Mouse (Mus musculus) 3134 (cell line): ENCODE results near the gene Ncdn.

Experiments used
- DNase-seq: peaks from one replicate; pipeline ENCODE4 v3.0.0-alpha.2; 2011; ENCODE audit warnings: low spot score; ENCODE audit not compliant: insufficient read length; ENCODE audit errors: extremely low read depth

Gene Ncdn

DNA sequence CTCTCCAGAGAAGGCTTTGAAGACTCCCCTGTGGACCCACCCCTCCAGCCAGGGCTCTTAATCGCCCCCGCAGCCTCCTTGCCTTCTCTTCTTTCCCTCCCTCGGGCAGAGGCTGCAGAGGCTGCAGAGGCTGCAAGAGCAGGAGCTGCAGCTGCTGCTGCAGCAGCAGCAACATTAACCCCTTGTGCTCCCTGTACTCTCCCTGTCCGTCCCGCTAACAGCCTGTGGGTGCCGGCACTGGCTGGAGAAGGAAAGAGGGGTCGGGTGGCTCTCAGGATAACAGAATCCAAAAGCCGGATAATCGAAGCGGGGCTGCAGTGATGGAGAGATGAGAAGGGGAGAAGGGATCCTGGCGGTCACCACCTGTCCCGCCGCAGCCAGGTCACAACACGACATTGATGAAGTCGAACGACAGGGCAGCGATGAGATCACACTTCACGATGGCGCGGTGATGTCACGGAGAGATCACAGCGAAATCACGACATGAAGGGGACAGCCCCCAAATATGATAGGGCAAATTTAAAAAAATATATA, 563 bp downstream of the Ncdn start:
- DNase-seq: peak; percentile 49

DNA sequence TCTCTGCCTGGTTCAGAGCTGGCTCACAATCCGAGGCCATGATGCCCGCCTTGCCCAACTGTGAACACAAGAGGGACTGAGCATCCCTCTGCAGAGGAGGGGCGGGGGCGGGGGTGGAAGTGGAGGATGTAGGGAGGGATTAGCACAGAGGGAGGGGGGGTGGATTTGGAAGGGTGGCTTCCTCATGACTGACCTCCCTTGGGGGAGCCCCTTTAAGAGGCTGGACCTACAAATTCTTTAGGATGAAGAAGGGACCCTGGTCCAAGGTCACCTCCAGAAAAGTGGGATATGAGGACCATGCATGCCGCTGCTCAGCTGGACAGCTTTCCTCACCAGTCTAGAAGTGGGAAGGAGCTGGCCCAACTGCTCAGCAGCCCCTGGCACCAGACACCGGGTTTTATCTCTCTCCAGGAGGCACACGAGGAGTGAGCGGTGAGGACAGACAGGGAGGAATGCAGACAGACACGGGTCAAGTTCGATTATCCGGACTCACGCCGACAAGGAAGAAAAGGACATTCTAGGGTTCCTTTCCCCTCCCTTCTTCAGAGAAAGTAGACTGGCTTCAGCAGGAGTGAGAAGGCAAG, 1.1 kb downstream of the Ncdn start:
- DNase-seq: no peak

DNA sequence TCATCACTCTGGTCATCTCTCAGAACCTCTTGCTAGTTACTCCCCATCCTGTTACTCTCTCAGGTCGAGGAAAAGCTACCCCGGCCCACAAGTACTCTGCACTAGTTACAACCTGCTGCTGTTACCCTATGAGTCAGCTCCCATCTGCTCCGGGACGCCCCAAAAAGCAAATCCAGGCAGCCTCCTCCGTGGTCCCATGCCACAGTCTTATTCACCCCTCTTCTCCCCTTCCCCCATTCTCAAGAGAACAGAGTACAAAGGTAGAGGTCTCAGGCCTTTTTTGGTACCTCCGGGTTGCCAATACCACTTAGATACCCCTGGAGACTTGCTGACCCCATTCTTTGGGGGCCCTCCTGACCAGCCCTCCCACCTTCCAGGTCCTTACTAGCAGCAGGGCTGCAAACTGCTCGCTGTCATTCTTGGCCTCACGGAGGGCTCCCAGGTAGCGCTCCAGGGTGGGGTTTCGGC, 1.6 kb downstream of the Ncdn start:
- no peak for DNase-seq

DNA sequence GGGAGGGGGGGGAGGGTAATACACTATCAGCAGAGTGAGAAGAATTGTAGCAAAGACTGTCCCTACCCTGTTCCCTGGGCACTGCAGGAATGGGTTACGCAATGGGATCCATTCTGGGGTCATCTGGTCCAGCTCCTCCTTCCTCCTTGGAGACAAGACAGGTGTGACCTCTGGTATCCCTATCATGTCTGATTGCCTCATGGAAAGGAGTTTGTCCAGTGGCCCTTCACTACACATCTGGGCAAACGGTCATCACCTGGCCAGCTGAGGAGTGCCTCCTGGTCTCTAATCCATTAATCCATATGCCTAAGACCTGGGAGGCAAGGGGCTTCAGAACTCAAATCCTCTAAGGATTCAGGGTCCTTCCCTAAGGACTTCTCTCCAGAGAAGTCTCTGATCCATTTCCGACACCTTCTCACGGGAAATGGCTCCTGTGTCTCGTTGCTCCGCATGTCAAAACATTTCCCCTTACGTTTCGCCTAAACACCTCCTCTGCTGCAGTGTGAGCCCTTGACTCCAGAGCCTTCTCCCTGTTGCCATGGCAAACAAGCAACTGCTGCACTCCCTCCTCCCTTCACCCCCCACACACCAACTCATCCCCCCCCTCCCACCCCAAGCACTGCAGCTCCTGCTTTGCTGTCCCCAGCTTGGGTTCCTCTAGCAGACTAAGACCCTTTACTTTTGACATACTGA, 2.2 kb downstream of the Ncdn start:
- no peak for DNase-seq

- no peak for DNase-seq
Measured at GRCm38 (mm10) chr4:126750046-126750683, 3.1 kb downstream of the Ncdn start.

GRCm38 (mm10) chr4:126749553-126749952, 3.7 kb downstream of the Ncdn start:
- no peak for DNase-seq

GRCm38 (mm10) chr4:126748381-126748780, 4.9 kb downstream of the Ncdn start:
- DNase-seq: no peak

DNA sequence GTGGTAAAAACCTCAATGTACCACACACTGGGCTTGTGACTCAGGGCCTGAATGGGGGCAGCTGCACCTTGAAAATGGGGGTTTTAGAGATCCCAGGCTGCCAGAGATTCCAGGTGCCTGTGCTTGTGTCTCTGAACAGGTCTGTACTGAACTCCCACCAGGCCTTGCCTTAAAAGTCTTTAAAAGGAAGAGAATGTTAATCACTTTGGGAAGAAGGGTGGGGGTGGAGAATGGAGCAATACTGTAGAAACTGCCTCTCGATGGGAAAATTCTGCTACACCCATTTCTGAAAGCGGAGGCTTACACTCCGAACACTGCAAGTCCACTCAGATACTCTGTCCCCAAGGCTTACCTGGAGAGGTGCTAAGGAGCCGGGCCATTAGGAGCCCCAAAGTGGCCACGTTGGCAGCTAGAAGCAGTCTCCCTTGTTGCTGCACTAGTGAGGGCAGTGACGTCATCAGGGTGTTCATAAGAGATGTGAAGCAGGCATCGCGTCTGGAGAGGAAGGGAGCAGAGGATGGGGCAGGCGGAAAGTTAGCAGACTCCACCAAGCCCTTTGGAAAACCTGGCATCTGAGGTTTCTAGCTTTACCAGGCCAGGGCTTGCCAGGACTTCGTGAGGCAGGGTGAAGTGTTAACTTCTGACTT, 6.9 kb downstream of the Ncdn start:
- no peak for DNase-seq

GRCm38 (mm10) chr4:126745506-126746193, 7.6 kb downstream of the Ncdn start:
- DNase-seq: no peak

- no peak for DNase-seq
Measured at GRCm38 (mm10) chr4:126744831-126745230, 8.4 kb downstream of the Ncdn start.

DNA sequence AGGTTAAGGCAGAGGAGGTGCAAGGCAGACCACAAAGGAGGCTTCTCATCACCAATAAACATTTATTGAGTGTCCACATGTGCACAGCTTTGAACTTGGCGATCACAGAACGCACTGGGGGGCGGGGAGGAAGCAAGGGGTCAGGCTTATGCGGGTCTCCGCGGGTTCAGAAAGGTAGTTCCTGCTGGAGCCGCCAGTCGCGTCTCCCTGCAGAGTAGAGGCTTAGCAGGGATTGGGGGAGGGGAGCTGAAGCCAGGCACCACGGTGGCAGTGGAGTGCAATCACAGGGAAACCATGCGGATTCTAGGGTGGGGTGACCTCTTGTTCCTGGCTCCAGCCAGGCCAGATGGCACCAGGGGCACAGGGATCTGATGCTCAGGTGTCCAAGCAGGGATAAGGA, 9.5 kb downstream of the Ncdn start:
- no peak for DNase-seq

GRCm38 (mm10) chr4:126742976-126743375, 10.3 kb downstream of the Ncdn start:
- DNase-seq: no peak

GRCm38 (mm10) chr4:126741448-126741847, 11.8 kb downstream of the Ncdn start:
- DNase-seq: peak; percentile 45

GRCm38 (mm10) chr4:126739966-126740676, 13.1 kb downstream of the Ncdn start:
- DNase-seq: no peak

GRCm38 (mm10) chr4:126736001-126736414, 17.2 kb downstream of the Ncdn start, which contains the start of gene Tfap2e:
TSS of gene Tfap2e (minus strand) at chr4:126736240.
- no peak for DNase-seq

GRCm38 (mm10) chr4:126735382-126736000, 17.7 kb downstream of the Ncdn start:
- DNase-seq: no peak

DNA sequence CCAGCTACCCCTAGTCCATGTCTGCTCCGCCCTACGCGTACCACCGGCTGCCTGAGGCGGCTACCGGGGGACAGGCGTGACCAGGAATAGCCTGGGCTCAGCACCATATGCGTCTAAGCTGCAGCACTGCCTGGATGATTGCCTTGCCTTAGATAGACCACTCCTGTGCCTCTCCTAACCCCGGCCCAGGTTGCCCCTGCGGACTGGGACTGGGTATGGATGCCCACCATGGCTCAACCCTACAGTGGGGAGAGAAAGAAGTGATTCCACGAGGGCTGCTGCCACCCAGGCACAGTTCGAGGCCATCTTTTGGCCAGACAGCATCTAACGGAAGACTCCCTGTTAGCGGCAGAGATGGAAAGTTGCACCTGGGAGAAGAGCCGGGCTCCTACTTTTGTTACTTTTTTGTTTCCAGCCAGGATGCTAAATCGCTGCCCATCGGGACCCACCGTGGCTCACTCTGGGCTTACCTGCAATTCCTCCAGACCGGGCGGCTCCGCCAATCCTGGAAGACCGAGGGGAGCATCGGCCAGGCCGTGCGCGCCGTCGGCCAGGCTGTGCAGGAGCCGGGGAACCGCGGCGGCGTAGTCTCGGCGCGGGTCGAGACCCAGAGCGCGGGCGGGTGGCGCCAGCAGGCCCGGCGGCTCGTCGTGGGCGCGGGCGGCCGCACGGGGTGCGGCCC, 18.4 kb downstream of the Ncdn start:
- no peak for DNase-seq

DNA sequence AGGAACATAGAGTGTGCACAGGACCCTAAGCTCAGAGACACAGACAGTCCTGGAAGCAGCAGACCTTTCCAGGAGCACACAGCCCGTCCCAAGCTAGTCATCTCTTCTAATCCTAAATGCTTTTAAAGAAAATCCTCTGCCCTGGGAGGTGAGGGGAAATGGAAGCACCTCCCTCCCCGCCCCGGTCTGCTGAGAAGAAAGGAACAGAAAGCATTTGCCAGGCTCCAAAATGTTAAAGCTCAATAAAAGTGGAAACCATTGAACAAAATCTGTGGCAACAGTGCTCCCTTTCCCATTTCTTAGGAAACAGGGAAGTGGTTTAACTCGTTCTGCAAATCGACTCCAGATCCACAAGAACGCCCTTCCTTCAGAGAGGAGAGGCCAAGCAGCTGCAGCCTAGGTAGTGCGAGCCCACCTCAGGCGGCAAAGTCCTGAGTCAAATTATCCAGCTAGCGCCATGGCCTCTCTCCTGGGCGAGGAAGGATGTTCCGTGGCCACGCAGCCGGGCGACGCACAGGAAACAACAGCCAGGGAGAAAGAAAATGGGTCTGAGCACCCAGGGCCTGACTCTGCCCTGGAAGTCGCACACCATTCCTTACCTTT, 19.1 kb downstream of the Ncdn start:
- no peak for DNase-seq
